Mouse (Mus musculus) liver, embryonic 16.5 days (tissue): ENCODE measurements around the gene Diexf. TPM values are rescaled to one million over a fixed set of nuclear protein-coding genes. Genes with fewer than 3 reads are reported as not detected.

Experiments used
- ATAC-seq: fragments of 200-750 bp; cut with Nextera tagmentation; 2 replicates; pipeline ENCODE4 v1.8.0; 2017; ENCODE audit warnings: low read depth, mild to moderate bottlenecking, moderate number of reproducible peaks, moderate library complexity
- H3K27ac ChIP-seq: fragments of 300-500 bp; sonication (generic); 2 replicates; pipeline ENCODE4 v1.5.1; 2014; ENCODE audit warnings: mild to moderate bottlenecking, low read length
- H3K27me3 ChIP-seq: fragments of 300-500 bp; sonication (generic); 2 replicates; pipeline ENCODE4 v1.6.1; 2014; ENCODE audit warnings: low read depth, low read length, mixed read lengths; ENCODE audit not compliant: control insufficient read depth, insufficient read depth
- H3K36me3 ChIP-seq: fragments of 300-500 bp; sonication (generic); 2 replicates; pipeline ENCODE4 v1.6.1; 2014; ENCODE audit warnings: mild to moderate bottlenecking; ENCODE audit not compliant: control insufficient read depth, insufficient read depth
- H3K4me1 ChIP-seq: fragments of 300-500 bp; sonication (generic); 2 replicates; pipeline ENCODE4 v1.6.1; 2014; ENCODE audit warnings: low read depth, low read length, mixed read lengths; ENCODE audit not compliant: control insufficient read depth
- H3K4me2 ChIP-seq: fragments of 300-500 bp; sonication (generic); 2 replicates; pipeline ENCODE4 v1.6.1; 2014; ENCODE audit warnings: low read depth, low read length, mixed read lengths
- H3K4me3 ChIP-seq: fragments of 300-500 bp; sonication (generic); 2 replicates; pipeline ENCODE4 v1.5.1; 2014; ENCODE audit warnings: low read depth, mild to moderate bottlenecking, low read length
- H3K9ac ChIP-seq: fragments of 300-500 bp; sonication (generic); 2 replicates; pipeline ENCODE4 v1.6.1; 2014; ENCODE audit warnings: low read depth, low read length
- H3K9me3 ChIP-seq: fragments of 300-500 bp; sonication (generic); replicated peaks from 2 replicates; pipeline ENCODE4 v1.6.1; 2016; ENCODE audit warnings: low read length; ENCODE audit not compliant: control insufficient read depth
- WGBS: fragments of 180-500 bp; shearing (Covaris S2); extraction: QIAGEN DNeasy Blood & Tissue Kit; methylation state at CpG from one replicate; pipeline ENCODE4 v1.1.7; 2014; ENCODE audit not compliant: insufficient replicate concordance; 5-methylcytosine and 5-hydroxymethylcytosine counted together
- polyA plus RNA-seq: library from polyadenylated mRNA; unstranded; fragments of >200 nt; fragmentation: Nextera tagmentation; extraction: Ambion mirVana; gene quantifications from 2 replicates; pipeline ENCODE4 v1.2.1, GENCODE M21; 2015

Gene Diexf
- polyA plus RNA-seq, 1 experiment from 2014 or later, result 3.1 TPM

- WGBS, result 25% methylated on average over 1 of the region's 1 CpGs
- no peak for ATAC-seq
- Histone ChIP-seq H3K36me3 (no peaks in the 10 kb centered on the region), H3K4me3 (no peak overlapping the region), H3K4me2 (peak overlapping the region; percentile 49; the same call in 1 of the 2 replicates), H3K27ac (no peak overlapping the region), H3K27me3 (no peaks in the 10 kb centered on the region), H3K9me3 (no peaks in the 10 kb centered on the region), H3K4me1 (peaks cover 12% of the 10 kb centered on the region), H3K9ac (no peak overlapping the region)
These were observed 29.5 kb upstream of the Diexf start for GRCm38 (mm10) chr1:193159613-193160012.

GRCm38 (mm10) chr1:193159163-193159562 is 29.1 kb upstream of the Diexf start:
- no peak overlapping the region for H3K4me2 ChIP-seq
- H3K36me3 ChIP-seq, result no peaks in the 10 kb centered on the region
- 36% methylated on average over 3 of the region's 3 CpGs for WGBS
- H3K9ac ChIP-seq, result no peak overlapping the region
- no peak for ATAC-seq
- H3K9me3 ChIP-seq, result no peaks in the 10 kb centered on the region
- H3K4me3 ChIP-seq, result no peak overlapping the region
- H3K27me3 ChIP-seq, result peaks cover under 1% of the 10 kb centered on the region
- no peak overlapping the region for H3K27ac ChIP-seq
- H3K4me1 ChIP-seq, result peaks cover 12% of the 10 kb centered on the region

GRCm38 (mm10) chr1:193157111-193157492 is 27.0 kb upstream of the Diexf start:
- Histone ChIP-seq H3K9me3 (no peaks in the 10 kb centered on the region), H3K27me3 (peaks cover 18% of the 10 kb centered on the region), H3K4me3 (no peak overlapping the region), H3K4me2 (no peak overlapping the region), H3K9ac (no peak overlapping the region), H3K4me1 (peaks cover 22% of the 10 kb centered on the region), H3K27ac (no peak overlapping the region), H3K36me3 (no peaks in the 10 kb centered on the region)
- no peak for ATAC-seq
- 68% methylated on average over 8 of the region's 8 CpGs for WGBS

DNA sequence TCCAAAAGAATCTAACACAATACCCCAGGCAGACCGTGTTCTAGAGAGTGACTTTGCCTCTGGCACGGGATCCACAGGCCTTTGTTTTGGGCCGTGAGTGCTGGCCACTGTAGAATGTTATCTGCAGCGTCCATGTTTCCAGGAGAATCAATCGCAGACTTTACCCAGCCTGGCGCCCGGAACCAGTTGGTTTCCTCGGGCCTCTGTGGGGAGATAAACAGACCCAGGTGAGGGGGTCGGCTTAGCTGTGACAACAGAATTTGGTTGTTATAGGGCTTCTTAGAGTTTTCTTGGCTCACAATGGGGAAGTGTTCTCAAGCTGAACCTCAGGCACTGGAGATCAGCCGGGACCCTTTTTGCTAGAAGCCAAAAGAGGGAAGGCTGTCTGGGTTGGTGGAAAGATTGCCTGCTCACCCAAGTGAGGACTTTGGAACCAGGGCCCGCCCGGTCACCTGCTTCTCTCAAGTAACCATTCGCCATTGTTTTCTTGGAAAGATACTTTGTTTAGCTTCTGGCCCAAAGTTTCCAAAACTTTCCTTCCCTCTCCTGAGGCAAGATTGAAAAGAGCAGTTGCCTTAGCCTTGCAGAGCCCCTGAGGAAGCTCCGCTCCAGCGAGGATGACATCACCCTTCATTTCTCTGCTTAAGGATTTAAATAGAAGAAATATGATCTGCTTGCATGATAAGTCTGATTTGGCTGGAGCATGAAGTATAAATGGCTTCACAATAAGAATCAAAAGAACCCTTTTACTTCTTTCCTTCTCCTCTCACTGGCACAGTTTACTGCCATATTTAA is 26.4 kb upstream of the Diexf start:
- H3K9me3 ChIP-seq, result no peaks in the 10 kb centered on the region
- no peak overlapping the region for H3K9ac ChIP-seq
- 22% methylated on average over 15 of the region's 15 CpGs for WGBS
- peak overlapping the region; percentile 10; the same call in 1 of the 2 replicates for H3K4me2 ChIP-seq
- no peak overlapping the region for H3K4me3 ChIP-seq
- peak; percentile 5; the same call in 1 of the 2 replicates for ATAC-seq
- peaks cover 22% of the 10 kb centered on the region for H3K4me1 ChIP-seq
- peak overlapping the region; percentile 16; the same call in 1 of the 2 replicates for H3K27ac ChIP-seq
- no peaks in the 10 kb centered on the region for H3K36me3 ChIP-seq
- H3K27me3 ChIP-seq, result peaks cover 20% of the 10 kb centered on the region

DNA sequence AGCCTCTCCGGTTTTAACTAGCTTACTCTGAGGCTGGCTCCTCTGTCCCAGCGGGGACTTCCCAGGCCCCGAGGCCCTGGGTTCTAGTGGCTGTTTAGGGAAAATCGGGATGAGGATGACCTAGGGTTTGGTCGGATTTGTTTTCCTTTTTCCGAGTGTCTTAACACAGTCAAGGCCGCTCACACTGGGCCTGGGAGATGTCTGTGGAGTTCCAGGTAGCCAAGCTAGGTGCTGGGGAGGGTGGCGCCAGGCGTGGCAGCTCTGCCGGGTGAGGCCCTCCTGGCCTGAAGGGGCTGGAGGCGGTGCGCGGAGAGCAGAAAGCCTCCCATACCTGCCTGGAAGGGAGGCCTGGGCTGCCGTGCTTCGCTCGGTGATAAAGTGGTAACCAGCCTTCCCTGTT is 23.5 kb upstream of the Diexf start:
- H3K4me3 ChIP-seq, result peak overlapping the region; percentile 54
- H3K27me3 ChIP-seq, result peaks cover 23% of the 10 kb centered on the region
- H3K9ac ChIP-seq, result peak overlapping the region; percentile 34; the same call in 1 of the 2 replicates
- no peaks in the 10 kb centered on the region for H3K9me3 ChIP-seq
- no peaks in the 10 kb centered on the region for H3K36me3 ChIP-seq
- H3K27ac ChIP-seq, result no peak overlapping the region
- peak overlapping the region; percentile 51 for H3K4me2 ChIP-seq
- 50% methylated on average over 16 of the region's 16 CpGs for WGBS
- H3K4me1 ChIP-seq, result peaks cover 10% of the 10 kb centered on the region
- ATAC-seq, result no peak

- H3K27ac ChIP-seq, result no peak within 1 kb of the TSS
- H3K4me2 ChIP-seq, result peak within 1 kb of the TSS; percentile 51
- peaks cover 23% of the 10 kb centered on the region for H3K27me3 ChIP-seq
- H3K9ac ChIP-seq, result peak within 1 kb of the TSS; percentile 34; the same call in 1 of the 2 replicates
- H3K4me3 ChIP-seq, result peak within 1 kb of the TSS; percentile 54
- H3K36me3 ChIP-seq, result no peaks in the 10 kb centered on the region
- H3K9me3 ChIP-seq, result no peaks in the 10 kb centered on the region
- ATAC-seq, result peak; percentile 90
- H3K4me1 ChIP-seq, result peaks cover 10% of the 10 kb centered on the region
- WGBS, result 3% methylated on average over 30 of the region's 30 CpGs
These were observed 22.8 kb upstream of the Diexf start, which contains the start of gene Irf6 for GRCm38 (mm10) chr1:193152872-193153271. Irf6 (plus strand) TSS chr1:193153111.

- H3K36me3 ChIP-seq, result no peaks in the 10 kb centered on the region
- no peak overlapping the region for H3K4me2 ChIP-seq
- peaks cover 23% of the 10 kb centered on the region for H3K27me3 ChIP-seq
- H3K9me3 ChIP-seq, result no peaks in the 10 kb centered on the region
- H3K4me1 ChIP-seq, result peaks cover 10% of the 10 kb centered on the region
- H3K4me3 ChIP-seq, result no peak overlapping the region
- no peak overlapping the region for H3K27ac ChIP-seq
- 31% methylated on average over 7 of the region's 7 CpGs for WGBS
- no peak overlapping the region for H3K9ac ChIP-seq
- ATAC-seq, result no peak
These were observed 21.1 kb upstream of the Diexf start for GRCm38 (mm10) chr1:193151134-193151533.

DNA sequence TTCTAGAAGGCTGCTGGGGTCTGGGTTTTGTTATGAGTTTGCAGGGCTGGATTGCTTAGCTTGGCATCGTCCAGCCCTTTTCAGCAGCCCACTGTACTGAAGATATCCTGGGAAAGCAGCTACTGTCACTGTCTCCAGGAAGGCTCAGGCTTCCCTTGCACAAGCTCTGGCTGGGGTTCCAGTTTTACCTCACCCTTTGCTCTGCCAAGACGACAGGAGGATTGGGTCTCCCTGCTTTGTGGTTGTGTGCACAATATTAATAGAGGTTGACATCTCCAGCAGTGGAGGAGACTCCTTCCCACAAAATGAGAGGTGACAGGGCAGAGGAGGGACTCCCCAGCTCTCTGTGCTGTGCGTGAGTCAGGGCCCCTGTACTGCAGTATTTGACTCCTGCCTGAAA is 19.2 kb upstream of the Diexf start:
- Histone ChIP-seq H3K4me3 (no peak overlapping the region), H3K9me3 (no peaks in the 10 kb centered on the region), H3K27ac (no peak overlapping the region), H3K4me1 (peaks cover 10% of the 10 kb centered on the region), H3K4me2 (no peak overlapping the region), H3K9ac (no peak overlapping the region), H3K27me3 (peaks cover 23% of the 10 kb centered on the region), H3K36me3 (no peaks in the 10 kb centered on the region)
- 51% methylated on average over 3 of the region's 3 CpGs for WGBS
- no peak for ATAC-seq

GRCm38 (mm10) chr1:193146416-193146815 is 16.3 kb upstream of the Diexf start:
- no peaks in the 10 kb centered on the region for H3K36me3 ChIP-seq
- H3K4me1 ChIP-seq, result no peaks in the 10 kb centered on the region
- H3K9ac ChIP-seq, result no peak overlapping the region
- 24% methylated on average over 1 of the region's 1 CpGs for WGBS
- no peak overlapping the region for H3K4me2 ChIP-seq
- no peak overlapping the region for H3K27ac ChIP-seq
- H3K9me3 ChIP-seq, result no peaks in the 10 kb centered on the region
- no peak overlapping the region for H3K4me3 ChIP-seq
- H3K27me3 ChIP-seq, result peaks cover 3% of the 10 kb centered on the region
- no peak for ATAC-seq
